Mouse (Mus musculus) megakaryocyte, embryonic 14.5 days (primary cell): ENCODE results near the gene Ubr2. TPM values are rescaled to one million over a fixed set of nuclear protein-coding genes. Genes with fewer than 3 reads are reported as not detected.

Source experiments
- H3K27me3 ChIP-seq: replicated peaks from 2 replicates; pipeline ENCODE3; 2012; ENCODE audit warnings: inconsistent platforms
- H3K36me3 ChIP-seq: replicated peaks from 2 replicates; pipeline ENCODE3; 2012; ENCODE audit warnings: low read length, inconsistent platforms, mixed read lengths
- H3K4me1 ChIP-seq: 2 replicates; pipeline ENCODE4 v1.6.1; 2012; ENCODE audit warnings: inconsistent platforms
- H3K4me3 ChIP-seq: replicated peaks from 2 replicates; pipeline ENCODE3; 2012; ENCODE audit warnings: moderate library complexity, mild to moderate bottlenecking, inconsistent platforms
- H3K9me3 ChIP-seq: 2 replicates; pipeline ENCODE4 v1.6.1; 2012; ENCODE audit warnings: inconsistent platforms
- FLI1 ChIP-seq: IDR thresholded peaks from 2 replicates; pipeline ENCODE4 v1.6.1; 2012; ENCODE audit warnings: low read length, inconsistent platforms, mixed read lengths
- GATA1 ChIP-seq: IDR thresholded peaks from 3 replicates; pipeline ENCODE4 v1.6.1; 2012; ENCODE audit warnings: mixed read lengths, low read length, inconsistent platforms, borderline replicate concordance
- polyA plus RNA-seq: library from polyadenylated mRNA; stranded (reverse); fragments of >175 nt; gene quantifications from 2 replicates; pipeline ENCODE4 v1.2.3, GENCODE M21; 2012; ENCODE audit warnings: low replicate concordance; ENCODE audit not compliant: insufficient read depth

Ubr2 gene
- polyA plus RNA-seq, 1 experiment, result 3.5 TPM

GRCm38 (mm10) chr17:46912331-46912730 lies 98.0 kb downstream of the Ubr2 start:
- H3K9me3 ChIP-seq, result peaks cover 5% of the 10 kb centered on the region; the same call in 1 of the 2 replicates
- no peak overlapping the region for H3K4me3 ChIP-seq
- H3K4me1 ChIP-seq, result peaks cover 12% of the 10 kb centered on the region
- TF ChIP-seq FLI1 (no peak), GATA1 (no peak)
- no peaks in the 10 kb centered on the region for H3K36me3 ChIP-seq
- peaks cover 35% of the 10 kb centered on the region for H3K27me3 ChIP-seq

GRCm38 (mm10) chr17:46910186-46910585 lies 100.2 kb downstream of the Ubr2 start, which contains the start of gene Prph2:
Gene Prph2 (plus strand): TSS chr17:46910459.
- peaks cover 23% of the 10 kb centered on the region for H3K27me3 ChIP-seq
- H3K36me3 ChIP-seq, result no peaks in the 10 kb centered on the region
- H3K4me1 ChIP-seq, result peaks cover 12% of the 10 kb centered on the region
- no peak for TF ChIP-seq FLI1
- peaks cover 5% of the 10 kb centered on the region; the same call in 1 of the 2 replicates for H3K9me3 ChIP-seq
- no peak within 1 kb of the TSS for H3K4me3 ChIP-seq

- TF ChIP-seq GATA1, result no peak
- TF ChIP-seq FLI1, result no peak
- H3K36me3 ChIP-seq, result no peaks in the 10 kb centered on the region
- peaks cover 2% of the 10 kb centered on the region for H3K27me3 ChIP-seq
- H3K9me3 ChIP-seq, result peaks cover 5% of the 10 kb centered on the region; the same call in 1 of the 2 replicates
- H3K4me3 ChIP-seq, result no peak overlapping the region
- peaks cover 10% of the 10 kb centered on the region for H3K4me1 ChIP-seq
Measured at GRCm38 (mm10) chr17:46903876-46904490, 106.4 kb downstream of the Ubr2 start.

- TF ChIP-seq FLI1 (no peak), GATA1 (no peak)
- no peaks in the 10 kb centered on the region for H3K27me3 ChIP-seq
- H3K4me3 ChIP-seq, result no peak overlapping the region
- peaks cover 13% of the 10 kb centered on the region for H3K9me3 ChIP-seq
- H3K4me1 ChIP-seq, result peaks cover 32% of the 10 kb centered on the region
- peaks cover 2% of the 10 kb centered on the region for H3K36me3 ChIP-seq
Measured at GRCm38 (mm10) chr17:46900941-46901340, 109.4 kb downstream of the Ubr2 start.

GRCm38 (mm10) chr17:46897221-46897950 lies 113.0 kb downstream of the Ubr2 start:
- no peak for TF ChIP-seq FLI1
- TF ChIP-seq GATA1, result no peak
- H3K4me1 ChIP-seq, result peaks cover 43% of the 10 kb centered on the region
- H3K4me3 ChIP-seq, result peak overlapping the region; percentile 0
- H3K9me3 ChIP-seq, result peaks cover 13% of the 10 kb centered on the region
- no peaks in the 10 kb centered on the region for H3K27me3 ChIP-seq
- H3K36me3 ChIP-seq, result peaks cover 15% of the 10 kb centered on the region

- Histone ChIP-seq H3K4me1 (peaks cover 52% of the 10 kb centered on the region), H3K4me3 (no peak overlapping the region), H3K27me3 (no peaks in the 10 kb centered on the region), H3K9me3 (peaks cover 13% of the 10 kb centered on the region), H3K36me3 (peaks cover 20% of the 10 kb centered on the region)
- TF ChIP-seq FLI1, result no peak
- TF ChIP-seq GATA1, result no peak
Measured at GRCm38 (mm10) chr17:46895426-46895825, 114.9 kb downstream of the Ubr2 start.

GRCm38 (mm10) chr17:46890843-46891594 lies 119.3 kb downstream of the Ubr2 start:
- Histone ChIP-seq H3K36me3 (peaks cover 18% of the 10 kb centered on the region), H3K4me1 (peaks cover 53% of the 10 kb centered on the region), H3K4me3 (peak overlapping the region; percentile 98), H3K27me3 (no peaks in the 10 kb centered on the region), H3K9me3 (peaks cover under 1% of the 10 kb centered on the region; the same call in 1 of the 2 replicates)
- TF ChIP-seq FLI1, result no peak
- no peak for TF ChIP-seq GATA1

GRCm38 (mm10) chr17:46890116-46890815 lies 120.1 kb downstream of the Ubr2 start, which contains the start of gene Tbcc:
Gene Tbcc (plus strand): TSS chr17:46890684.
- H3K9me3 ChIP-seq, result no peaks in the 10 kb centered on the region
- H3K4me3 ChIP-seq, result peak within 1 kb of the TSS; percentile 98
- TF ChIP-seq GATA1 (no peak), FLI1 (no peak)
- peaks cover 18% of the 10 kb centered on the region for H3K36me3 ChIP-seq
- no peaks in the 10 kb centered on the region for H3K27me3 ChIP-seq
- H3K4me1 ChIP-seq, result peaks cover 60% of the 10 kb centered on the region

GRCm38 (mm10) chr17:46889450-46890084 lies 120.8 kb downstream of the Ubr2 start:
- H3K9me3 ChIP-seq, result no peaks in the 10 kb centered on the region
- peaks cover 18% of the 10 kb centered on the region for H3K36me3 ChIP-seq
- H3K27me3 ChIP-seq, result no peaks in the 10 kb centered on the region
- TF ChIP-seq FLI1 (no peak), GATA1 (no peak)
- H3K4me1 ChIP-seq, result peaks cover 63% of the 10 kb centered on the region
- H3K4me3 ChIP-seq, result peak overlapping the region; percentile 98
